Mouse (Mus musculus) telencephalon, adult 2 months (tissue): ENCODE measurements at regions not wholly inside any gene's neighbourhood (a gene's known extent, or its start where the extent isn't known, plus 50 kb on each side); places are given as distances from the start of the nearest gene placed in this dataset.

Source experiments
- DNase-seq: peaks from one replicate; pipeline ENCODE4 v3.0.0-alpha.2; 2011; ENCODE audit warnings: low read depth, low spot score

DNA sequence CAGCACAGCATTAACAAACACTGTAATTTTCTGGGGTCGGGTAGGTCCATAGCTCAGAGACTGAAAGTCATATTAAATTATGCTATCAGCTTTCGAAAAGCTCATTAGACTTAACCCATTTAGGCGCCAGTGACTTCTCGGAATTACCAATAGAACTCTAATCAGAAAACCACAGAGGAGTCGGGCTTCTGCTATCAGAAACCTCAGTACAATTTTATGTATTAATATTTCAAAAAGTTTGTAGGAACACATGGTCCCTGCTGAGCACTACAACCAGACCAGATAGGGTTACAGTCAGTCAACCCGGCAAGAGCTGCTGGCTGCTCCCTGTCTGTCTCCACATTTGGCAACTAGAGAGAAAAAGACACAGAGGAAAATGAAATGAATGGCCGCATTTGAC, 647.3 kb upstream of the Pabpc4l start:
- no peak for DNase-seq

DNA sequence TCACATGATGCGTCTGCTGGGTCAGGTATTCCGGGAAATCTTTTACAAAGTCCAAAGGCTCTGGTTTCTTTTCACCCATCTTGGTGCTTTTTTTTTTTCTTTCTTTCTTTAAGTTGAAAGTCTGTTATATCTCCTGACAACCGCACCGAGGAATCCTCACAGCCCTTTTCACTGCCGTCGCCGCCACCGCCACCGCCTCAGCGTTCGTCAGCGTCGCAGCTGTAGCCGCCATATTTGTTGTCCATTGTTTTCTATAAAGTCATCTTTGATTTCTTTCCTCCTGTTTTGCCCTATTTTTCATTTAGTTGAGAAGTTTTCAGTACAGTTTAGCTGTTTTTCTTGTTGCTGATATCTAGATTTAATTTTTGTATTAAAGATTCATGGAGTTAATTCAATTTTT, 603.5 kb upstream of the Pabpc4l start:
- no peak for DNase-seq

DNA sequence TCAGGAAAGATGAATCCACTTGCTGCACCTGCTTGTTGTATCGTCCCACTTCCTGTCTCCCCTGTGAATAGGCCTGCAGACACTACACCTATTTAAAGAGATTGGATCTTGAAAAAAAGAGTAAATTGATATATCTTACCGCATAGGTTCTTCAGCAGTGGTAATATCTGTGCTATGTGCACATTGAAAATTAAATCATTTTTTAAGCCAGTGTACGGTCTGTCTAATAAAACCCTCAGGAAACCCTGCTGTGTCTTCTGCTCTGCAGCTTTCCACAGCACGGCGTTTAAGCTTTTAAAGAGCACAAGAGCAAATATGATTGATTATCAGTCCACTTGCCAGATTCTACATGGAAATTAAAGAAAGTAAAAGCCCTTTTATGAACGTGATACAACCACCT, 577.7 kb upstream of the Pabpc4l start:
- DNase-seq, result no peak

DNA sequence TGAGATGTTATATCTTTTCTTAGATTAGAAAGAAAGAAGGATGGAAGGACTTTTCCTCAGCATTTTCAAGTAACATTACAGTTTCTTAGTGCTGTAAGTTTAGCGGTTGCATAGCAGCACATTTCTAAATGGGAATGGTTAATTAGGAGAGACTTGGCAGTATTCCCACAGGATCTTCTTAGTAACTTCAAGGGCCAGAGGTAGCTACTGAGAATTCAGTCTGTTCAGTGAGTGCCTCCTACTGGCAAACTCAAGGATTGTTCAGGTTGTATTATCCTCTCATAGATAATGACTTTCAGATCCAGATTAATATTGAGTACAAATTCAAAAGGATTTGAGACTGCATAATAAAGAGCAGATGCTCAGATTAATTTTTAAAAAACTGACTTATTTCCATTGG, 571.3 kb upstream of the Pabpc4l start:
- peak; percentile 32 for DNase-seq

DNA sequence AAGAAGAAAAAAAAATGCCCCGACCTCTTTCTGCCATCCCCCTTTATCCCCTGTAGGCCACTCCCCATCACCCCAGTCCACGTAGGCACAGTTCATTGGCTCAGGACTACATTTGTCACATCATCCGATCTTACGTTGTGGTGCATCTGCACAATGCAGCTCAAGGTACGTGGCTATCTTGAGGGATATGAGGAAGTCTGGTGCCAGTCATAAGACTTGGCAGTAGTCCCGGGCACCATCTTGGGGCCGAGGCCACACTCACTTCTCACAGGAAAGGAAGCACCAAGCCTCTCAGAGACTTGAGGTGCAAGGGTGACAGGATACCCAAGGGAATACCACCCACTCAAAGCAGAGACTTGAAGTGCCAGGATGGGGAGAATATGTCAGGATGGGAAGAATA, 570.5 kb upstream of the Pabpc4l start:
- no peak for DNase-seq

DNA sequence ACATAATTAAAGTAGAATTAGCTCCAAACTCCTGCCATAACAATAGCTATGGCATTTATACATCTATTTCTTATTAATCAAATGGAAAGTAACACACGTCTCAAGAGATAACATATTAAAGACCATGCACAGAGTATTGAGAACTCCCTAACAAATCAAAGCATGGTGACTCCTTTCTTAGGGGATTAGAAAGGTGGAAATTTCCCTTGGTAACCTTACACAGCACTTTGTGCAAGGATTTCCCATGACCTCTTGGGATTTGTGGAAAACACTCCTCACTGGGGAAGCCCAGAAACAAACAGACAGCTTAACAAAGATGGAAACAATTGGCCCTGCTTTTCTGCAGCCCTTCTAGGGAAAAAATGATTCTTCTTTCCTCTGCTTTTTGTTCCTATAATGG, 562.4 kb upstream of the Pabpc4l start:
- DNase-seq, result no peak

DNA sequence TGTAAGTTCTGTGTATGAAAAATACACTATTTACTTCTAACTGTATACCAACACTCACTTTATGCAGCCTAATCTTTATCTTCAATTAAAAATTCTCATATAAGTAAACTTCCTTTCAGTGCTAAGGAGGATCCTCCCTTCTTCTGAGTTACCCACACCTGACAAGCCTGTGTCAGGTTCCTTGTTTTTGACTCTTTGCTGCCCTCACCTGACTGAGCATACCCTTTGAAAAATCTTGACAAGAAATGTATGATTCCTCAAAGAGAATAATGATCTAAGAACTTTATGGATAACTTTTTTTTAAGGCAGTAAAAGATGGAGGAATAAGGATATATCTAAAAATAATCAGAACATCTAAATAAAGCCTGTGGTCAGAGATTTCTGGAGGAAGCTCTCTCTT, 550.9 kb upstream of the Pabpc4l start:
- DNase-seq, result peak; percentile 17

DNA sequence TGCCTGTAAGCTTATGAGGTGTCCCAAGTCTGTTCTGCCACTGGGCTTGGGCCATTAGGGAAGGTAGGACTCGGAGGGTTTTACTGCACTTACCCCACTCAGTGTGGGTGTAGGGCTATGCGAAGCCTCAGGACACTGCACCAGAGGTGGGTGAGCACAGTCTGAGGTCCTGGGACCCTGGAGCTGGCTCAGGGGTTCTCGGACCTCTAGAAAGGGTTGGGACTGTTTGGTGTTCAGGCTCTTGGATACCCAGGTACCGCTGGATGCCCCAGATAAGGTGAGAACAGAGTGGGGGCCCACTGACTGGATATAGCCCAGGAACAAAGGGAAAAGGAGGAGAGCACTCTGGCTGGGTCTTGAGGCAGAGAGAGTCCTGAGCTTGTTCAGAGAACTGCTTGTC, 522.7 kb upstream of the Pabpc4l start:
- no peak for DNase-seq

DNA sequence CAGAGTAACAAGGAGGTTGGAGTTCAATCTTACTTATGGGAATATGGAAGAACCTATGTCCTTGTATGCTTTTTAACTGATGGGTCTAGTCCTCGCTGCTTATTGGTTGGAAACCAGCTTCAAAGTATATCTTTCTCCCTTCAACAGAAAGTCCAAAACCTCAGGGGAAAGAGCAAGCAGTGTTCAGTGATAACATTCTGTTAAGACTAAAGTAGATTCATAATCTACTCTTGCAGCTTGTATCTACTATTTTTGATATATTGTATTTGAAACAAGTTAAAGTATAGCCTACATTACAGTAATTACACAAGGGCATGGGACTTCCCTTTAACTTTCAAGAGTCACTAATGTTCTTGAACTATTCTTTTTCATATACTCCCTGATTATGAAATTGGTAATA, 522.0 kb upstream of the Pabpc4l start:
- no peak for DNase-seq

DNA sequence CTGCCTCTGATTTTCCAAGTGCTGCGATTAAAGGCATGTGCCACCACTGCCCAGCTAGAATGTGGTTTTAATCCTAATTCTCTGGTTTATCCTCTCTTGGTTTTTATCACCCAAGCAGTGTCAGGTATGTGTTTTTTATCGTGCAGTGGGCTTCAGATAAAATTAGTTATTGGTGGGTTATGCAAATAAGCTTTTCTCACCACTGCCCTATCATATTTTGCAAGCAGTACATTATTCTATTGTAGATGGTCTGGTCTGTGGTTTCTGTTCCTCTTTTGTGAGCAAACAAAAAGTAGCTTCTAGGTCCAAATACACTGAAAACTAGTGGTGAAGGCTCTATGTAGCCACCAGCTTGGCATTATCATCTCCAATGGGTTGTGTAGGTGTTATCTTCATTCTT, 503.4 kb upstream of the Pabpc4l start:
- DNase-seq, result no peak

DNA sequence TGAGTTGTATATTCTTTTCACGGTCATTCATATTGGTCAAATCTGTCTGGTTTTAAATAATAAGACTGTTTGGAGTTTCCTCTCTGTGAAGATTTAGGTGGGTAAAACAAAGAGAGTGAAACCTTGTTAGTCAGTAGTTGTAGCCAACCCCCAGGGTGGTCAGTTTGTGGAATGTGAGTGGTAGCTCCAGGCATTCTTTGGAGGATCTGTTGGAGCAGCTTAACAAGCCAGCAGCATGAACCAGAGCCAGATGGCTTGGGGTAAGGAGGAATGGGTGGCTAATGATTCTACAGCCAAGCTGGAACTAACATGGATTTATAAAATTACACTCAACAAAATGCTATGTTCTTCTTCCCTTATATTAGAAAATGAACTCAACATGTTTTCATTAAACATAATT, 489.7 kb upstream of the Pabpc4l start:
- DNase-seq, result no peak

DNA sequence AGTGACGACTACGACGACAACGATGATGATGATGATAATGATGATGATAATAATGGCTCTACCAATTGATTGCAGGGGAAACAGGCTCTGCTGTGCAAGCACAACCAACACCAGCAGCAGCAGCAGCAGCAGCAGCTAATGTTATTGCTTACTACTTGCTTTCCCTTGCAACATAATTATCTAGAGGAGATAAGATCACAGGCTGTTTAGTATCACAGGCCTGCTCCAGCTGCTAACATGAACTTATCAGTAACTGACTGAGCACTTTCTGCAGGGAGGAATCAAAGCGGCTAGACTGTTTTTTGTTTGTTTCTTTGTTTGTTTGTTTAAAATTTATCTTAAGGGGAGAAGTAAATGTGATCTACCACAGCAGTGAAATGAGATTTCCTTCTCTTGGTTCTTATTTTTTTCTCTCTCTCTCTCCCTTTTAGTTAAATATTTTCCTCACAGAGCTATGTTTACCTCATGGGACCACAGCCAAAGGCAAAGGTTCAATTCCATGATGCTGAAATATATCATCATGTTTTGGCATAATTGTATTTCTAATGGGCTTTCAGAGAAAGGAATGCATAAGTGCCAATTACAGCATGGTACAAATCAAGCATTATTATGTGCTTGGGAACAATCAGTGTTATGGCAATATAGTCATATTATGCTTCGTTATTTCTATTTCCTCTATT, 443.2 kb upstream of the Pabpc4l start:
- DNase-seq, result no peak

DNA sequence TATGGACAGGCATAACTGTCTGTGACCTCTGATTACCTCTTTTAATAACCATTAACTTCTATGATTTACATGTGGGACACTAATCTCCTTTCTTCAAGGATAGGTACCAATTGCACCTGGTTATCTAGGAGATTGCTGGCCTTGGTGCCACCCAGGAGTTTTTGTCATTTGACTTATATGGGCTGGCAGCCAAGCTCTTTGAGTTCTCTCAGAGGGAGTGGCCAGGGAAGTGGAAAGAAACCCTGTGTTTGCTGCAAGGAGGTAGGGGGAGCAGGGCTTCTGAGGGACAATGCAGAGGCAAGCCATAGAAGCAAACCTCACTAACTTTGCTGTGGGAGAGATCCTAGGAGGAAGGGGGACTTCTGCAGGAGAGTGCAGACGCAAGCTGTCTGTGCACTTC, 427.8 kb upstream of the Pabpc4l start:
- no peak for DNase-seq

DNA sequence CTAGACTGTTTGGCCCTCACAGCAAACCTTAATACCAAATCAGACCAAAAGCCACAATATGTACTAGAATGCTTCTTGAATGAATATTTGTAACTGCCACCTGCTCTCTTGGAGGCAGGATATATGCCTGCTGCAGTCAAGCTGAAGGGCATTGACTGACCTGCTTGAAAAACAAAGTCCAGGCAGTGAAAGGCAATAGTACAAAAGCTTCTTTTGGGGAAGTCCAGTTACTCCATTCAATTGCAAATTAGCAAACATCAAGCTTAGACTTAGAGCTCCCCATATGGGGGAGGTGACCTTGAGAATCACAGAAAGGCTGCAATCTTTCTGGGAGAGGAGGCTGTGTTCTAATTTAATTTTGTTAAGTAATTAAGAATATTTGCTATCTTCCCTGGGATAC, 422.9 kb upstream of the Pabpc4l start:
- no peak for DNase-seq

DNA sequence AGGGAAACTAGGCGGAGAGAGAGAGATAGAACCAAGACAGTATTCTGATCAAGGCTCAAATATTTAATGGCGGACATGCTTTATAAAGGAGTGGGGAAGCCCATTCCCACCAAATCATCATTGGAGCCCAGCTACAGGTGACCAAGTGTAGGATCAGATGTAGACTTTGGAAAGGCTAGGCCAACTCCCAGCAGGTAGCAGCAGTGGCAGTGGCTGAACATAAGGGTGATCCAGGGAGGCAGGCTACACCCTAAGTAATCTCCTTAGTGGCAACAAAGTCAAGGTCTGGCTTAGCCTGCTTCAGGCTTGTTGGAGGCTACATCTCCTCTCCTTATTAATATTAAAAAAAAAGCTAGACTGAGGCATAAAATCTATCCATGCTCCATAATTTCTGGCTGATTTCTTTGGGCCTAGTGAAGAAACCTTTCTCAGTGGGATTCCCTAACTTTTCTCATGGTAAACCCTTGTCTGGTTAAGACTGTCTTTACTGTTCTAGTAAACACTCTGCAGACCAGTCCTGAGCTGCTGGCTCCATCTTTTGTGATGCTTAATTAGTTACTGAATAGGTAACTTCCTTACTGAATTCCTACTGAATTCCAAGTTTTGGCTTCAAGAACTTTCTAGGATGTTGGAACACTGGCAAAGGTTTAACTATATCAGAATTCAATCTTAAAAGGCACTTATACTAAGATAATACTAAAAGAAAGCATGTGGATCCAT, 421.7 kb upstream of the Pabpc4l start:
- no peak for DNase-seq

DNA sequence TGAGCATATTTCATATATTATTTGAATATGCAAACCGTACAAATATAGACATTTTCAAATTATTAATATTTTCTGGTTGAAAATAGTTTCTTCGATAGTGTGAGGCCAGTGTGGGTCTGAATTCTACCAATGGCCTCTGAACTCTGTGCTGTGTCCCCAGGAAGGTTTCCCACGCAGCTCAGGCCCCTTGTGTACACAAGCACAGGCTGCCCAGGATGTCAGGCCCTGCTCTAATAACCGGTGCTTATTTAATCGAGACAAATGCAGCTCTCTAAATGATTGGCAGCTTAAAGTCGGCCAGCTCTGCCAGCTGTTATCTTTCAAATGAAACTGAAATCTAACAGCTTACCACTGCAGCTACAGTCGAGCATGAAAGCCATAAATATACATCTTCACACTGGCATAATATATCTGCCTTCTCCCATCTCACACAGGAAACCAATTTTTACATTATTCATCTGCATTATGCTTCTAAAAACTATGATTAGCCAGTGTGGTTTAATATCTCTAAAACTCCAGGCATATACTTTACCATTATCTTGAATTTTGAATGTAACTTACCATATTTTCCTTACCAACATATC, 400.5 kb upstream of the Pabpc4l start:
- DNase-seq, result no peak

DNA sequence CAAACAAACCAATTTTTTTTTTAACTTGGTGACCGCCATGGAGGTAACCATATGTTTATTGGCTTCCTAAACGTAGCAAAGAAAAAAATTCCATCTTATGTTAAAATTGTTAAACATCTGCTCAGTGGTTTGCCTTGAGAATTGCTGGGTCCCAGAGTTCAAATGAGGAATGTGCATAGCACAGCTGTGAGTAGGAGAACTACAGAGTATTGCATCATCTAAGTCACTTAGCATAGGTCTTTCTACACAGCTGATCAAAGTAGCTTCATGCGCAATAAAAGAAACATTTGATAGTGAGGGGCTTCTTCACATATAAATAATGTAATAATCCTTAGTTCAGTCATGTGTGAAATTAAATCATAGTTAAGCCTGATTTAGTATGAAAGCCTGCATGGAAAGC, 380.7 kb upstream of the Pabpc4l start:
- DNase-seq, result no peak
